Mouse (Mus musculus) embryonic facial prominence, embryonic 11.5 days (tissue): ENCODE results near the gene Slc28a3. TPM values are rescaled to one million over a fixed set of nuclear protein-coding genes. Genes with fewer than 3 reads are reported as not detected.

ENCODE experiments used
- ATAC-seq: fragments of 200-750 bp; cut with Nextera tagmentation; replicated peaks from 2 replicates; pipeline ENCODE4 v1.8.0; 2017; ENCODE audit warnings: low read depth; ENCODE audit not compliant: insufficient number of reproducible peaks, low FRiP score, low TSS enrichment
- DNase-seq: peaks from one replicate; pipeline ENCODE4 v3.0.0-alpha.2; 2015; ENCODE audit warnings: low spot score
- H3K27ac ChIP-seq: fragments of 300-500 bp; sonication (generic); replicated peaks from 2 replicates; pipeline ENCODE4 v1.5.1; 2014; ENCODE audit warnings: mild to moderate bottlenecking, low read depth, low read length, control low read depth
- H3K27me3 ChIP-seq: fragments of 300-500 bp; sonication (generic); 2 replicates; pipeline ENCODE4 v1.6.1; 2014; ENCODE audit warnings: mild to moderate bottlenecking, low read length, moderate library complexity, mixed read lengths; ENCODE audit not compliant: control insufficient read depth, insufficient read depth
- H3K36me3 ChIP-seq: fragments of 300-500 bp; sonication (generic); replicated peaks from 2 replicates; pipeline ENCODE4 v1.6.1; 2014; ENCODE audit warnings: low read depth, mild to moderate bottlenecking, low read length, moderate library complexity, mixed read lengths; ENCODE audit not compliant: control insufficient read depth, insufficient read depth
- H3K4me1 ChIP-seq: fragments of 300-500 bp; sonication (generic); 2 replicates; pipeline ENCODE4 v1.6.1; 2014; ENCODE audit warnings: low read length, mixed read lengths; ENCODE audit not compliant: control insufficient read depth, insufficient read depth
- H3K4me2 ChIP-seq: fragments of 300-500 bp; sonication (generic); 2 replicates; pipeline ENCODE4 v1.6.1; 2014; ENCODE audit warnings: low read depth, mild to moderate bottlenecking, control low read depth, low read length, moderate library complexity
- H3K4me3 ChIP-seq: fragments of 300-500 bp; sonication (generic); 2 replicates; pipeline ENCODE4 v1.5.1; 2014; ENCODE audit warnings: low read depth, low read length, control low read depth
- H3K9ac ChIP-seq: fragments of 300-500 bp; sonication (generic); replicated peaks from 2 replicates; pipeline ENCODE4 v1.6.1; 2014; ENCODE audit warnings: mild to moderate bottlenecking, control low read depth, low read length
- H3K9me3 ChIP-seq: fragments of 300-500 bp; sonication (generic); replicated peaks from 2 replicates; pipeline ENCODE4 v1.6.1; 2016; ENCODE audit warnings: mild to moderate bottlenecking, low read length, inconsistent platforms, mixed read lengths; ENCODE audit not compliant: control insufficient read depth
- WGBS: fragments of 180-500 bp; shearing (Covaris S2); extraction: QIAGEN DNeasy Blood & Tissue Kit; methylation state at CpG from one replicate; pipeline ENCODE4 v1.1.7; 2014; 5-methylcytosine and 5-hydroxymethylcytosine counted together
- polyA plus RNA-seq: library from polyadenylated mRNA; unstranded; fragments of >200 nt; fragmentation: Nextera tagmentation; extraction: Ambion mirVana; gene quantifications from 2 replicates; pipeline ENCODE4 v1.2.1, GENCODE M21; 2014

Gene Slc28a3
- polyA plus RNA-seq, 1 experiment from 2014 or later, result not detected

- Histone ChIP-seq H3K27me3 (no peaks in the 10 kb centered on the region), H3K36me3 (no peaks in the 10 kb centered on the region), H3K9ac (no peak overlapping the region), H3K9me3 (no peaks in the 10 kb centered on the region), H3K4me2 (no peak overlapping the region), H3K4me3 (no peak overlapping the region), H3K4me1 (no peaks in the 10 kb centered on the region), H3K27ac (no peak overlapping the region)
- ATAC-seq, result no peak
- DNase-seq, result no peak
- WGBS, result 75% methylated on average over 7 of the region's 7 CpGs
These were observed 76.3 kb downstream of the Slc28a3 start for GRCm38 (mm10) chr13:58534216-58534841.

GRCm38 (mm10) chr13:58524581-58524980 lies 86.1 kb downstream of the Slc28a3 start:
- no peaks in the 10 kb centered on the region for H3K36me3 ChIP-seq
- no peaks in the 10 kb centered on the region for H3K27me3 ChIP-seq
- H3K9me3 ChIP-seq, result no peaks in the 10 kb centered on the region
- ATAC-seq, result no peak
- no peaks in the 10 kb centered on the region; the same call in 1 of the 2 replicates for H3K4me1 ChIP-seq
- no peak overlapping the region for H3K4me3 ChIP-seq
- H3K27ac ChIP-seq, result no peak overlapping the region
- H3K9ac ChIP-seq, result no peak overlapping the region
- 93% methylated on average over 3 of the region's 3 CpGs for WGBS
- no peak for DNase-seq
- H3K4me2 ChIP-seq, result no peak overlapping the region

- DNase-seq, result no peak
- no peak overlapping the region for H3K4me2 ChIP-seq
- no peak overlapping the region for H3K4me3 ChIP-seq
- 76% methylated on average over 7 of the region's 7 CpGs for WGBS
- no peaks in the 10 kb centered on the region for H3K27me3 ChIP-seq
- no peaks in the 10 kb centered on the region for H3K36me3 ChIP-seq
- H3K9me3 ChIP-seq, result no peaks in the 10 kb centered on the region
- ATAC-seq, result no peak
- H3K27ac ChIP-seq, result no peak overlapping the region
- H3K9ac ChIP-seq, result no peak overlapping the region
- H3K4me1 ChIP-seq, result no peaks in the 10 kb centered on the region; the same call in 1 of the 2 replicates
These were observed 86.9 kb downstream of the Slc28a3 start for GRCm38 (mm10) chr13:58523761-58524117.

GRCm38 (mm10) chr13:58523011-58523760 lies 87.5 kb downstream of the Slc28a3 start:
- WGBS, result 20% methylated on average over 20 of the region's 20 CpGs
- DNase-seq, result peak; percentile 55
- ATAC-seq, result peak; percentile 56; the same call in 1 of the 2 replicates
- Histone ChIP-seq H3K4me3 (no peak overlapping the region), H3K9me3 (no peaks in the 10 kb centered on the region), H3K4me1 (no peaks in the 10 kb centered on the region; the same call in 1 of the 2 replicates), H3K9ac (no peak overlapping the region), H3K4me2 (peak overlapping the region; percentile 19), H3K27ac (no peak overlapping the region), H3K27me3 (no peaks in the 10 kb centered on the region), H3K36me3 (no peaks in the 10 kb centered on the region)

- no peak overlapping the region for H3K4me3 ChIP-seq
- H3K27ac ChIP-seq, result no peak overlapping the region
- H3K4me2 ChIP-seq, result no peak overlapping the region
- H3K4me1 ChIP-seq, result no peaks in the 10 kb centered on the region; the same call in 1 of the 2 replicates
- no peaks in the 10 kb centered on the region for H3K27me3 ChIP-seq
- no peak for DNase-seq
- no peaks in the 10 kb centered on the region for H3K9me3 ChIP-seq
- no peaks in the 10 kb centered on the region for H3K36me3 ChIP-seq
- WGBS, result 93% methylated on average over 9 of the region's 9 CpGs
- ATAC-seq, result no peak
- H3K9ac ChIP-seq, result no peak overlapping the region
These were observed 89.2 kb downstream of the Slc28a3 start for GRCm38 (mm10) chr13:58521331-58522030.

- no peak overlapping the region for H3K27ac ChIP-seq
- no peaks in the 10 kb centered on the region for H3K27me3 ChIP-seq
- ATAC-seq, result no peak
- H3K9me3 ChIP-seq, result no peaks in the 10 kb centered on the region
- H3K4me3 ChIP-seq, result no peak overlapping the region
- H3K4me1 ChIP-seq, result no peaks in the 10 kb centered on the region; the same call in 1 of the 2 replicates
- DNase-seq, result no peak
- no peak overlapping the region for H3K9ac ChIP-seq
- H3K36me3 ChIP-seq, result no peaks in the 10 kb centered on the region
- no peak overlapping the region for H3K4me2 ChIP-seq
- WGBS, result 64% methylated on average over 7 of the region's 7 CpGs
These were observed 89.9 kb downstream of the Slc28a3 start for GRCm38 (mm10) chr13:58520580-58521330.

- Histone ChIP-seq H3K9me3 (no peaks in the 10 kb centered on the region), H3K36me3 (no peaks in the 10 kb centered on the region), H3K4me3 (no peak overlapping the region), H3K9ac (no peak overlapping the region), H3K27me3 (no peaks in the 10 kb centered on the region), H3K27ac (no peak overlapping the region), H3K4me1 (no peaks in the 10 kb centered on the region; the same call in 1 of the 2 replicates), H3K4me2 (no peak overlapping the region)
- WGBS, result 86% methylated on average over 9 of the region's 9 CpGs
- DNase-seq, result no peak
- ATAC-seq, result no peak
These were observed 90.6 kb downstream of the Slc28a3 start for GRCm38 (mm10) chr13:58520028-58520427.
